Mouse (Mus musculus) erythroblast, embryonic 14.5 days (primary cell): Measurements from ENCODE around the gene Ak5.

Experiments used
- GATA1 ChIP-seq: IDR thresholded peaks from 2 replicates; pipeline ENCODE4 v1.6.1; 2012; ENCODE audit warnings: low read length, inconsistent platforms, mixed read lengths
- TAL1 ChIP-seq: IDR thresholded peaks from 3 replicates; pipeline ENCODE4 v1.6.1; 2012; ENCODE audit warnings: low read length, inconsistent platforms, mixed read lengths

GRCm38 (mm10) chr3:152523315-152523638, 144.9 kb downstream of the Ak5 start:
- no peak for TF ChIP-seq GATA1
- TF ChIP-seq TAL1: no peak
